Mouse (Mus musculus) neural tube, embryonic 13.5 days (tissue): Measurements from ENCODE around the gene Tmem201. TPM values are rescaled to one million over a fixed set of nuclear protein-coding genes. Genes with fewer than 3 reads are reported as not detected.

Source experiments
- ATAC-seq: fragments of 200-750 bp; cut with Nextera tagmentation; 2 replicates; pipeline ENCODE4 v1.8.0; 2017; ENCODE audit warnings: low read depth, mild to moderate bottlenecking, moderate TSS enrichment, moderate library complexity
- H3K27ac ChIP-seq: fragments of 300-500 bp; sonication (generic); replicated peaks from 2 replicates; pipeline ENCODE4 v1.5.1; 2015; ENCODE audit warnings: moderate library complexity, mild to moderate bottlenecking, inconsistent platforms
- H3K27me3 ChIP-seq: fragments of 300-500 bp; sonication (generic); 2 replicates; pipeline ENCODE4 v1.6.1; 2015; ENCODE audit warnings: mild to moderate bottlenecking, inconsistent platforms
- H3K36me3 ChIP-seq: fragments of 300-500 bp; sonication (generic); 2 replicates; pipeline ENCODE4 v1.6.1; 2015; ENCODE audit warnings: mild to moderate bottlenecking, inconsistent platforms
- H3K4me1 ChIP-seq: fragments of 300-500 bp; sonication (generic); replicated peaks from 2 replicates; pipeline ENCODE4 v1.6.1; 2015; ENCODE audit warnings: inconsistent platforms
- H3K4me2 ChIP-seq: fragments of 300-500 bp; sonication (generic); 2 replicates; pipeline ENCODE4 v1.6.1; 2015; ENCODE audit warnings: inconsistent platforms, mild to moderate bottlenecking, moderate library complexity
- H3K4me3 ChIP-seq: fragments of 300-500 bp; sonication (generic); 2 replicates; pipeline ENCODE4 v1.5.1; 2015; ENCODE audit warnings: mild to moderate bottlenecking, inconsistent platforms
- H3K9ac ChIP-seq: fragments of 300-500 bp; sonication (generic); 2 replicates; pipeline ENCODE4 v1.6.1; 2015; ENCODE audit warnings: moderate library complexity, mild to moderate bottlenecking, inconsistent platforms
- H3K9me3 ChIP-seq: fragments of 300-500 bp; sonication (generic); 2 replicates; pipeline ENCODE4 v1.6.1; 2016; ENCODE audit warnings: inconsistent platforms
- WGBS: fragments of 180-500 bp; shearing (Covaris S2); methylation state at CpG from one replicate; pipeline ENCODE4 v1.1.7; 2015; 5-methylcytosine and 5-hydroxymethylcytosine counted together
- polyA plus RNA-seq: library from polyadenylated mRNA; unstranded; fragments of >200 nt; fragmentation: Nextera tagmentation; extraction: Ambion mirVana; gene quantifications from 2 replicates; pipeline ENCODE4 v1.2.1, GENCODE M21; 2015

Gene Tmem201
- polyA plus RNA-seq, result 41.1 and 41.4 TPM in 2 replicates

DNA sequence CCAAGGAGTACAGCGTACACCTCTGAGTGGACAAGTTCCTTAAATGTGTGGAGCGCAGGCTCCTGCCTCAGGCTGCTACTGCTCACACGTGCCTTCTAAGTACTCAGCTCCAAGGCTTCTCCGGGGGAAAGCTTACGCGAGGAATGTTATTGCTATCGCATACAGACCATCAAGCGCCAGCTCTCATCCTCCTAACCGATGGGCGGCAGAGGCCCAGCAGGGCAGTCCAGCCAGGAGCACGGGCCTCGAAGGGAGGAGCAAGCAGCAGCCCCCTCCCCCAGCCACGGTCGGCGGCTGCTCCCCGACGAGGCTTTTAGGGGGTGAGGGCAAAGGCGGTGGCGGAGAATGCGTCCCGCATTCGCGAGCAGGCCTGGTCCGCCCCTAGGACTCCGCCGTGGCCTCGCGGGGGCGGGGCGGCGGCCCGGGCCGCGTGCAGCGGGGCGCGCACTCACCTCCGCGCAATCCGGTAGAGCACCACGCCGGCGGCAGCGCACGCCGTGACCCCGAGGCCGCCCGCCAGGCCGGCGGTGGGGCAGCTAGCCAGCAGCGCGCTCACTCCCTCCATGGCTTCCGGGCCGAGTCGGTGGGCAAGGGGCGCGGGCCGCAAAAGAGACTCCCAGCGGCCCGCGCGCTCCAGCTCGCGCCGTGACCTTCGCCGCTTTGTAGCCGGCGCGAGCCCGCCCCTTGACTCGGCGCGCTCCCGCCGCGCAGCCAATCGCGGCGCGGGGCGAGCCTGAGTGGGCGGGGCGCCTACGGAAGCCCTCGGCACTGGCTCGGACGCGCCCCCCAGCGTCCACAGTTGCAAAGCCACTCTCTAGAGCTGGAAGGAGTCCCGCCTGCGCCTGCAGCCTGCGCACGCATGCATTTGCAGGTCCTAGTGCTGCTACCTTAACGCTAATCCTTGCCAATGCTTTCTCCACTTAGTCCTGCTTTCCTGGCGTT is at the start of gene Tmem201:
Gene Tmem201, minus strand, starts transcription at position 662 of the 942 bp plus-strand sequence.
- Histone ChIP-seq H3K9me3 (no peaks in the 10 kb centered on the region), H3K27me3 (no peaks in the 10 kb centered on the region), H3K9ac (peak within 1 kb of the TSS; percentile 95), H3K27ac (peak within 1 kb of the TSS; percentile 84), H3K4me1 (peaks cover 53% of the 10 kb centered on the region), H3K36me3 (peaks cover 11% of the 10 kb centered on the region), H3K4me3 (peak within 1 kb of the TSS; percentile 90), H3K4me2 (peak within 1 kb of the TSS; percentile 93)
- peak; percentile 91 for ATAC-seq
- under 1% methylated on average over 97 of the region's 97 CpGs for WGBS

DNA sequence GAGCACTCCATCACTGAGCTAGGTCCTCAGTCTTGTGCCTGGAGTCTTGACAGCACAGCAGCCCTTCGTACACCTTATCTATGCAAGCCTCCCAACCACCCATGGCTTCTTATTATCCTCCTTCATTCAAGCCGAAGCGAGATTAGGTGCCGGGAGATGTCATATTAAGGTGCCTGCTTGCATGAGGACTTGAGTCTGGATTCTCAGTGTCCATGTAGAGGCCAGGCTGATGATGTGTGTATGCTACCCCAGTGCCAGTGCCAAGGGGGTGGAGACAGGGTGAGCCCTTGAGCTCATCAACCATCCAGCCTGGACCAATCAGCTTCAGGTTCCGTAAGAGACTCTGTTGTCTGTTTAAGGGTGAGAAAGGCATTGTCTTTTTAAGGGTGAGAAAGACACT is 47.1 kb upstream of the Tmem201 start:
- Histone ChIP-seq H3K9ac (no peak overlapping the region), H3K27me3 (no peaks in the 10 kb centered on the region), H3K4me2 (no peak overlapping the region), H3K27ac (no peak overlapping the region), H3K9me3 (no peaks in the 10 kb centered on the region), H3K4me3 (no peak overlapping the region), H3K36me3 (no peaks in the 10 kb centered on the region), H3K4me1 (peaks cover 8% of the 10 kb centered on the region)
- no peak for ATAC-seq
- WGBS, result 93% methylated on average over 5 of the region's 5 CpGs

DNA sequence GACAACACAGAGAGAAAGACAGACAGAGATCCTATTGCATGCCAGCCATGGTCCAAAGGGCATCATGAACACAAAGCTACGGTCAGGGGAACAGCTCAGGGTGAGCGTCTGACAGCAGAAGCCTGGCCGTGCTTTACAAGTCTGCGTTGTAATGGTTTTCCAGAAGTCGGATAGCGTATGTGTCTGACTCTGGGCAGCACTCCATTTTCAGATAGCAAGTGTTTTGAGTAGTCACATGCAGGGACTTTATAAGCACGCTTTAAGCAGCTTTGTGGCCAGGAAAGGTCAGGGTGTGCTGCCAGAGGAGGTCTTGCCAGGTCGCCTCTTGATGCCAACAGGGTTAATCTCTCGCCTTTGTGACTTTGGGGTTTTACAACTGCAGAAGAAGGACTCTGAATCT is 46.5 kb upstream of the Tmem201 start:
- Histone ChIP-seq H3K27me3 (no peaks in the 10 kb centered on the region), H3K27ac (no peak overlapping the region), H3K36me3 (no peaks in the 10 kb centered on the region), H3K4me2 (no peak overlapping the region), H3K9me3 (no peaks in the 10 kb centered on the region), H3K4me3 (no peak overlapping the region), H3K9ac (no peak overlapping the region), H3K4me1 (0 out of 2 replicates have a peak, but pooled peaks cover 3% of the 10 kb centered on the region)
- no peak for ATAC-seq
- WGBS, result 90% methylated on average over 9 of the region's 9 CpGs

DNA sequence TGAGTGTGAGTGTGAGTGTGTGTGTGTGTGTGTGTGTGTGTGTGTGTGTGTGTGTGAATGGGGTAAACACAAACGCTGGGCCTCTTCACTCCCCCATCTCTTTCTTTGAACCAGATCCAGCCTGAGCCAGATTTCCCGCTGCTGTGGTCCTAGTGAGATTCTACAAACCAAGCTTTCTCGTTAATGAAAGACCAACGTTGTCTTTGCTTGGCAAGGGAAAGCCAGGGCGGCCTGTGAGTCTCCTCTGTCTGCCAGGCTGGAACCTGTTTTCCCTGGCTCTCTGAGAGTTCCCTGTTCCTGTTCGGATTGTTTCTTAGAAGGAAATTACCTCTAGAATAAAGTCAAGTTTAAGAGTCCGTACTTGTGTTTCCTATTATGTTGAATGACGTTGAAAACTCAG is 45.1 kb upstream of the Tmem201 start:
- Histone ChIP-seq H3K4me1 (no peaks in the 10 kb centered on the region), H3K9me3 (no peaks in the 10 kb centered on the region), H3K27me3 (no peaks in the 10 kb centered on the region), H3K4me2 (no peak overlapping the region), H3K4me3 (no peak overlapping the region), H3K27ac (no peak overlapping the region), H3K36me3 (no peaks in the 10 kb centered on the region), H3K9ac (no peak overlapping the region)
- whole genome bisulfite sequencing, result 88% methylated on average over 8 of the region's 8 CpGs
- ATAC-seq, result no peak

DNA sequence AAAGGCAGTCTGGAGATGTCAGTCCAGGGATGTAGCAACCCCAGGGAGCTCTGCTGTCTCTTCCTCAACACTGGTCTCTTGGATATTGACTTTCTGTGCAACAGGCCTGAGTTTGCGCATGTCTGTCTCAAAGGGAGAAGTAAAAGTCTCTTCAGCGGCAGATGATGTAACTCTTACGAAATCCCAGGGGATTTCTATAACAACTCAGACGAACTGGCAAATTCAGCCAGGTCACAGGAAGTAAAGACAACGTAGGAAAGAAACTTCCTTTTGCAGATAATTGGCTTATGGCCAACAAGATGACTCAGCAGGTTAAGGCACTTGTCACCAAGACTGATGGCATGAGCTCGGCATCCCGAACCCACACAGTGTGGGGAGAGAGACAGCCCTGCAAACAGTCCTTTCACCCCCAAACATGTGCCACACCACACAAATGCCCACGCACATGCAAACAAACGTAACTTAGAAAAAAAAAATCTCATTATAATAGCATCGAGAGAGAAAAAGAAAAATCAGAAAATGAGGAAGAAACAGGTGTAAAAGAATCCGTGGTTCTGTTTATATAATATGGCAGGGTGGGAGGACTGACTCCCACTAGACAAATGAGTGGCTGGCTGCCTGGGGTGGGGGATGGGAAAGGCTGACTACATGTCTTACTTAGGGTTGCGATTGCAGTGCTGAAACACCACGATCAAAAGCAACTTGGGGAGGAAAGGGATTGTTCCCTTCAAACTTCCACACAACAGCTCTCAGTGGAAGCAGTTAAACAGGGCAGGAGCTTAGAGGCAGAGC is 42.9 kb upstream of the Tmem201 start:
- Histone ChIP-seq H3K27ac (no peak overlapping the region), H3K4me2 (no peak overlapping the region)
- WGBS, result 75% methylated on average over 13 of the region's 13 CpGs

DNA sequence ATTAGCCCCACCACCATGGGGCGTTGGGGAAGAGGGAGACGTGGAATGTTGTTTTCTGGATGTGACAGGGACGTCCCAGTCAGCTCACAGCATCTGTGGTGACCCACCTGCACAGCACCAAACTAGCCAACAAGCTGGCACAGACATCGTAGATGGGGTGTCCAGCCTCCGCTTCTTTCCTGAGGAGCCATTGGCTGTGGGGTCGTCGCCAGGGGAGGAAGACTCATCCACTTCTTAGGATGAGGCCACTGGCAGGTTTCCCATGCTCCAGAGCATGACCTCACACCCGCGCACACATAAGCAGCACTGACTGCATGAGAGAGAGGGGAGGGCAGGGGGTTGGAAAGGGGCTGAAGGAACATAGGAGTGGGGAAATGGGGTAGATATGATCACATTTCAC is 42.1 kb upstream of the Tmem201 start:
- H3K4me3 ChIP-seq, result no peak overlapping the region
- H3K9me3 ChIP-seq, result no peaks in the 10 kb centered on the region
- no peak overlapping the region for H3K27ac ChIP-seq
- H3K9ac ChIP-seq, result no peak overlapping the region
- H3K4me1 ChIP-seq, result peaks cover 8% of the 10 kb centered on the region; the same call in 1 of the 2 replicates
- 79% methylated on average over 9 of the region's 9 CpGs for WGBS
- peaks cover 4% of the 10 kb centered on the region; the same call in 1 of the 2 replicates for H3K27me3 ChIP-seq
- no peak overlapping the region for H3K4me2 ChIP-seq
- H3K36me3 ChIP-seq, result no peaks in the 10 kb centered on the region
- ATAC-seq, result no peak

More for the DNA sequence above, 42.9 kb upstream of the Tmem201 start:
- Histone ChIP-seq H3K9me3 (no peaks in the 10 kb centered on the region), H3K9ac (no peak overlapping the region), H3K4me1 (0 out of 2 replicates have a peak, but pooled peaks cover 4% of the 10 kb centered on the region), H3K27me3 (peaks cover 4% of the 10 kb centered on the region; the same call in 1 of the 2 replicates), H3K4me3 (no peak overlapping the region), H3K36me3 (no peaks in the 10 kb centered on the region)
- ATAC-seq, result no peak

DNA sequence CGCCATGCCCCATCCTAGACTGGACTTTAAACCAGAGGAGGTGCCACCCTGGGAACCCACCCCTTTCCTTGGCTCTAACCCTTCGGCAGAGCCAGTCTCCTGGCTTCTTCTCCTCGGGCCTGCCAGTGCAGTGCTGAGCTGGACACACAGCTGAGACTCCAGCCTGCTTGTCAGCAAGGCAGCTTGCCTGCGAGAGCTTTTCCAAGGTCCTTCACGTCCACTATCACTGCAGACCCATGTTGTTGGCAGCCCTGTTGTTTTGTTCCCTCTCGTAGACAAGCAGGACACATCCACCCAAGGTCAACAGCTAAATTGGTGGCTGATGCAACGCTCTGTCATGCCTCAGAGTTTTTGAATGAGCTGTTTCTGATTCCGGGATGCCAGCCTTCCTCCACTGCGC is 39.3 kb upstream of the Tmem201 start:
- H3K27ac ChIP-seq, result no peak overlapping the region
- no peak overlapping the region for H3K4me3 ChIP-seq
- no peak overlapping the region for H3K4me2 ChIP-seq
- H3K9me3 ChIP-seq, result no peaks in the 10 kb centered on the region
- H3K4me1 ChIP-seq, result peaks cover 24% of the 10 kb centered on the region
- 85% methylated on average over 9 of the region's 9 CpGs for WGBS
- H3K36me3 ChIP-seq, result no peaks in the 10 kb centered on the region
- peaks cover 4% of the 10 kb centered on the region; the same call in 1 of the 2 replicates for H3K27me3 ChIP-seq
- no peak for ATAC-seq
- no peak overlapping the region for H3K9ac ChIP-seq

DNA sequence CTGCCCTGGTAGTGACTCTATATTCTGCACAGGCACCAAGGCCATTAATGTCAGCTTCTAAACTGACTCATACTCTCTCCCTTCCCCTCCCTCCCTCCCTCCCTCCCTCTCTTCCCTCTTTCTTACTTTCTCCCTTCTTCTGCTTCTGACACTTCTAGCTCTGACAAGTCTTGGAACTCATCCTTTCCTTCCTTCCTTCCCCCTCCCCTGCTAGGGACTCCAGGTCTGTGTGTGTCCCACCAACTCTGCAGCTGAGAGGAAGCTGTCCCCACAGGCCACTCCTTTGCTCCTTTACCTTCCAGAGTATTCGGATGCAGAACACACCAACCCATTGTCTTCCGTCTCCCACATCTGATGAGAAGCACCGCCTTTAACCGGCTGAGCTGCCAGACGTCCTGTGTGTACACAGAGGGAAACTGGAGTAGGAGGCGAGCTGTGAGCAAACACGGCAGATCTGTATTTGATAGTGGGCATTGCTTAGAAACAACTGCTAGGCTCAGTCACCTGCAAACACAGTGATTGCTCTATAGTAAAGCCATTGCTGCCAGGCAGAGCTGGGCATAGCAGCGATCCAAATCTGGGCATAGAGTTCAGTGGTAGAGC is 38.0 kb upstream of the Tmem201 start:
- no peak for ATAC-seq
- Histone ChIP-seq H3K4me1 (peaks cover 28% of the 10 kb centered on the region), H3K36me3 (no peaks in the 10 kb centered on the region), H3K4me2 (no peak overlapping the region), H3K27ac (no peak overlapping the region), H3K27me3 (peaks cover 4% of the 10 kb centered on the region; the same call in 1 of the 2 replicates), H3K4me3 (no peak overlapping the region), H3K9ac (0 out of 2 replicates have a peak overlapping the region, but pooled peaks have one; percentile 17), H3K9me3 (no peaks in the 10 kb centered on the region)
- WGBS, result 42% methylated on average over 8 of the region's 8 CpGs

DNA sequence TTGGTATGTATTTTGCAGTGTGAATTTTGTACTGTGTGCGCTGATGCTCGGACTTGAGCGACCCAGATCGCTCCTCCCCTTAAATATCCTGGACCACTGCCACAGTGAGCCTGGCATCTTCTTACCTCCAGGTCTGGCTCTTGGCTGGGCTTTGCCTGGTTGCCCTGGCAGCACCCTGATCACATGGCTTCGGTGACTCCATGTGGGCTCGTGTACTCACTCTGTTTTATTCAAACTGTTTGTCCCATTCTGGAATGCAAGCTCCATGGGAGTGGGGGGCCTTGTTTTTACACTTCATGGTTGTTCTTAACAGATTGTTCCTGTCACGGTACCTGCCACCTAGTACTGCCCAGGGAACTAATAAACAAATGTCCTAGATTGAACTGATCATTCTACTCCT is 37.5 kb upstream of the Tmem201 start:
- Histone ChIP-seq H3K36me3 (no peaks in the 10 kb centered on the region), H3K9ac (no peak overlapping the region), H3K4me2 (no peak overlapping the region), H3K27me3 (peaks cover 4% of the 10 kb centered on the region; the same call in 1 of the 2 replicates), H3K4me3 (no peak overlapping the region), H3K9me3 (no peaks in the 10 kb centered on the region), H3K27ac (no peak overlapping the region), H3K4me1 (peaks cover 31% of the 10 kb centered on the region)
- WGBS, result 67% methylated on average over 7 of the region's 7 CpGs
- no peak for ATAC-seq

DNA sequence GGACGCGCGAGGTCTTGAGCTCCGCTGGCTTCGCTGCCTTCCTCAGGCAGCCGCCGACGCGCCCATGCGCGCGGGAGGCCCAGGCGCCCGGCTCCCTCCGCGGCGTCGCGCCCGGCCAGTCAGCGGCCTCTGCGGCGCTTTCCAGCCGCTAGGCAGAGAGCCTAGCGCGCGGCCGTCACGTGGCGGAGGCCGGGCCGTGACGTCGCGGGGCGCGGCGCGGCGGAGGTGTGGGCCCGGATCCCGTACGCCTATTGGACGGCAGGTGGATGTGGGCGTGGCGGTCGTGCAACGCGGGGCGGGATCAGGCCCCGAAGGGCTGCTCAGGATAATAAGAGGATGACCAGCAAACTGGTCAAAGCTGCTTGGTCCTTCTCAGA is 36.2 kb upstream of the Tmem201 start, which contains the start of gene Slc25a33:
Gene Slc25a33, minus strand, starts transcription at position 184 of the 377 bp plus-strand sequence.
- Histone ChIP-seq H3K9ac (peak within 1 kb of the TSS; percentile 92), H3K27ac (peak within 1 kb of the TSS; percentile 86), H3K36me3 (no peaks in the 10 kb centered on the region), H3K27me3 (peaks cover 4% of the 10 kb centered on the region; the same call in 1 of the 2 replicates), H3K9me3 (no peaks in the 10 kb centered on the region), H3K4me2 (peak within 1 kb of the TSS; percentile 98), H3K4me1 (peaks cover 31% of the 10 kb centered on the region), H3K4me3 (peak within 1 kb of the TSS; percentile 78)
- WGBS, result under 1% methylated on average over 44 of the region's 51 CpGs
- ATAC-seq, result peak; percentile 95

DNA sequence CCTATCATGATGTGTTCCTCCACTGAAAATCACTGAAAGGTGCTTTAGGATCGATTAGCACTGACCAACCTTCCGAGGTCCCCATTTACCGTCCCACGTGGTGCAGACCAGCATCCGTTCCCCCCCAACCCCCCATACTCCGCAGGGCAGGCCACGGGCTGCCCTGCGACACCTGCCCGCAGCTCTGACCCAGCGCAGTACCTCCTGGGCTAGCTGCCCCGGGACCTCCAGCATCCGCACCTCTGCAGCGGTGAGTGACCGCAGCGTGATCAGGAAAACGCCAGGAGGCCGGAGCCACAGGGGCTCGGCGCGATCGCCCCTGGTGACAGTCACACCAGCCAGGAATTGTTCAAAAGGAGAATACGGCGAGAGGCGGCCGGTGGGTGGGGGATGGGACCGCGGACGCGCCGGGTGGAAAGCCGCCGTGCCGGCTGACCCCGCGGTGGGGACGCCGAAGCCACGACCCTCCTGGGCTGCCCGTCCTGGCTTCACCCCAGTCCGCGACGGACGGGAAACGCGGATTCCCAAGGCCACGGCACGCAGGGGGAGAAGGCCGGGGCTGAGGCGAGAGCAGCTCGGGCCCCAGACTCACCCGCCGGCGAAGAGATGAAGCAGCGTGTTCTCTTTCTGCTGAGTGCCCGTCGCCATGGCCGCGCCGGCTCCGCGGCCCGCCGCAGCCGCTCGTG is 35.7 kb upstream of the Tmem201 start:
- H3K4me2 ChIP-seq, result peak overlapping the region; percentile 98
- H3K9ac ChIP-seq, result peak overlapping the region; percentile 92
- peak overlapping the region; percentile 86 for H3K27ac ChIP-seq
- no peaks in the 10 kb centered on the region for H3K36me3 ChIP-seq
- peak overlapping the region; percentile 78 for H3K4me3 ChIP-seq
- peak; percentile 72 for ATAC-seq
- WGBS, result under 1% methylated on average over 63 of the region's 65 CpGs
- peaks cover 31% of the 10 kb centered on the region for H3K4me1 ChIP-seq
- H3K27me3 ChIP-seq, result peaks cover 4% of the 10 kb centered on the region; the same call in 1 of the 2 replicates
- H3K9me3 ChIP-seq, result no peaks in the 10 kb centered on the region
